Mouse (Mus musculus) heart, embryonic 13.5 days (tissue): ENCODE measurements around the gene Crybb3. TPM values are rescaled to one million over a fixed set of nuclear protein-coding genes. Genes with fewer than 3 reads are reported as not detected.

Experiments
- polyA plus RNA-seq: library from polyadenylated mRNA; unstranded; fragments of >200 nt; fragmentation: Nextera tagmentation; extraction: Ambion mirVana; gene quantifications from 2 replicates; pipeline ENCODE4 v1.2.1, GENCODE M21; 2015

The Crybb3 gene
- polyA plus RNA-seq, 1 experiment from 2014 or later = 0.86 TPM

Other genes with a start within 250 kb of the Crybb3 start
- gene Myo18b, start 185.2 kb downstream of the Crybb3 start, polyA plus RNA-seq = 17.1 and 17.7 TPM in 2 replicates
- gene Grk3, start 65.8 kb downstream of the Crybb3 start, polyA plus RNA-seq = 12.3 TPM in 2 replicates
- gene Crybb2, start 11.5 kb downstream of the Crybb3 start, polyA plus RNA-seq = not detected in 2 replicates
- 14.4 and 14.8 TPM in 2 replicates for gene 2900026A02Rik, start 139.7 kb upstream of the Crybb3 start, polyA plus RNA-seq
- gene Tmem211, start 145.3 kb upstream of the Crybb3 start, polyA plus RNA-seq = not detected in 2 replicates
- 1.5 TPM in 2 replicates for gene Sgsm1, start 229.2 kb upstream of the Crybb3 start, polyA plus RNA-seq